Mouse (Mus musculus) frontal cortex, postnatal 25 days (tissue): ENCODE measurements at regions not wholly inside any gene's neighbourhood (a gene's known extent, or its start where the extent isn't known, plus 50 kb on each side); places are given as distances from the start of the nearest gene placed in this dataset.

Experiments
- DNase-seq, 2 experiments: peaks; one replicate each; pipeline ENCODE4 v3.0.0; 2022; ENCODE audit warnings: low spot score in 2 of 2

GRCm38 (mm10) chr5:126573766-126574165 is 667.8 kb upstream of the Tmem132c start:
- DNase-seq = no peak

- no peak for DNase-seq
Observed at GRCm38 (mm10) chr5:126597786-126598330, 643.8 kb upstream of the Tmem132c start.

- no peak for DNase-seq
Observed at GRCm38 (mm10) chr5:126599561-126599960, 642.0 kb upstream of the Tmem132c start.

DNA sequence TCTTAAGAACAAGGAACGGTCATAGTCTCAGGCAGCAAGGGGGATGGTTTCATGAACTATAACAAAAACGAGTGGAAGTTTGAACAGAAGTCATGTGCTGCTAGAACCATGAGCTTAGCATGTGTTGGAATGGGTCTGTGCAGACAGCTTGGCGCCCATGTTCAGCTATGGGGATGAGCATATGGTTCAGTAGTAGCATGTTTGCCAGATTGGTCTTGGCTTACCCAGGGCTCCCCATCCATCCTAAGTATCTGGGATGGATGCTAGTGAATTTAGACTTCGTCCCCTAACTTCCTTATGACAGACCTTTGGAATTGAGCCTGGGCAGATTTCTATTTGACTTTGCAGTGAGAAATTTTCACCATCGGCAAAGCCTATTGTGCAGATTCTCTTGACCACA is 634.9 kb upstream of the Tmem132c start:
- DNase-seq = no peak

DNA sequence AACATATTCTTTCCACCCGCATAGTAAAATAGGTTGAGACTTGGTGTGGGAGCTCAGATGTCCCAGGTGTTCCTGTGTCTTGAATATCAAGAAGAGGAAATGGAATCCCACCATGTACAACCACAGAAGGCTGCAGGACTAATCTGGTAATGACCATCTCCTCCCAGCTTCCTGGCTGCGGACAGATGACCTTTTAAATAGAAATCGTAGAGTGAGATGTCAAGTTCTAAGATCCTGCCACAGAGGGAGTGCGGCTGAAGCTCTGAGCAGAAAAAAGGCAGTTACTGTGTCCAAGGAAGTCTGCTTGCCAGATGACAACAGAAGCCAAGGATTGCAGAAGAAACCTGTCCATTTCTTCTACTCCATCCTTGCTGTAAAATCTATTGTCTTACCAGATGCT is 629.0 kb upstream of the Tmem132c start:
- DNase-seq = no peak

- no peak for DNase-seq
Observed at GRCm38 (mm10) chr5:126622551-126622950, 619.1 kb upstream of the Tmem132c start.

- peak; percentile 48 to 64 for DNase-seq
Observed at GRCm38 (mm10) chr5:126623205-126623604, 618.4 kb upstream of the Tmem132c start.

- no peak for DNase-seq
Observed at GRCm38 (mm10) chr5:126629826-126630225, 611.8 kb upstream of the Tmem132c start.

GRCm38 (mm10) chr5:126650415-126650814 is 591.2 kb upstream of the Tmem132c start:
- DNase-seq = no peak

DNA sequence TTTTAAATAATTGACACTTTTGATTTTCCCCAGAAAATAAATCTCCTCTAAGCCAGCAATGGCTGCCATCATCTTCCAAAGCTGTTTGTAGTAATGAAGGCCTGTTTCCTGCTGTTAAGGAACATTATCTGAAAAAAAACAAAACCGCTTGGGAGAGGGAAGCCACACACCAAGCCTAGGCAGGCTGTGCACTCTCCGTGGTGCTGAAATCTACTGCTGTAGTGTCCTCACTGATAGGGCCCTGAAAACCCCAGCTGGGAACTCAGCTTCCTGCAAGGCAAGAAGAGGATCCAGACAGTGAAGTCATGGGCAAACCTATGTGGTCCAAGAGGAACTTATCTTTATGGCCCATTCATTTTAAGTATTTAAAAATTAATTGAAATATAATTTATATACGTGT is 590.2 kb upstream of the Tmem132c start:
- no peak for DNase-seq

- DNase-seq = no peak
Observed at GRCm38 (mm10) chr5:126662648-126663047, 579.0 kb upstream of the Tmem132c start.

- DNase-seq = peak; percentile 22 to 34
Observed at GRCm38 (mm10) chr5:126671156-126671555, 570.5 kb upstream of the Tmem132c start.

- no peak for DNase-seq
Observed at GRCm38 (mm10) chr5:126680262-126680661, 561.3 kb upstream of the Tmem132c start.

GRCm38 (mm10) chr5:126699314-126699713 is 542.3 kb upstream of the Tmem132c start:
- DNase-seq = no peak

DNA sequence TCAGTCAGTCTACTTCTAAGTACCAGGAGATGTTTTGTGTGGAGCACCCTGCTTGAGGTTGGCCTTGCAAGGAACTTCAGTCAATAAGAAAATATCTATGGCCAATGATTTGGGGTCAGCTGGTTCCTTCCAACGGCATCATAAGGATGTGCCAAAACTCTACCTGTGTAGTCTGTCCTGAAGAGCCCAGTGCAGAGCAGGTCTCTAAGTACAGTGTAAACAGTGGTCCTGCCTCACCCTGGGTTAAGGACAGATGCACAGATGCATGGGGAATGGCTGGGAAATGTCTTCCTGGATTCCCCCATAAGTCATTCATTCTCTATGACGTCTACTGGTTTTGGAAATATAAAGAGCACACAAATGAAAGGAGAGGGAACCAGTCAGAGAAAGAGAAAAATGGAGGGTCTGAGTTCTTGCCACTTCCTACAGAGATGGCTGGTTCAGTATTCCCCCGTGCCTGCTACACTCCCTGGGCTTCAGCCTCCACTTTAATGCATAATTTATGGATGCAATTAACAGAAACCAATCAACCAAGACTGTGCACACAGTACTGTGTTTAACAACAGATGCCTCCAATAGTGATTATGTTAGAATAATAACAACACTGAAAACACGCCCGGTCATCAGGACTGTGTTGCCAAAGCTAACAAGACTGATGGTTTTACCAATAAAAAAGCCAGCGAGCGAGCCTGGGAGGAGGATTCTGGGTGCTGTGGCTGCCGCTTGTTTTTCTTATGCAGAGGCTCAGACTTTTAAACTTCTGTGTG is 537.9 kb upstream of the Tmem132c start:
- DNase-seq = no peak

DNA sequence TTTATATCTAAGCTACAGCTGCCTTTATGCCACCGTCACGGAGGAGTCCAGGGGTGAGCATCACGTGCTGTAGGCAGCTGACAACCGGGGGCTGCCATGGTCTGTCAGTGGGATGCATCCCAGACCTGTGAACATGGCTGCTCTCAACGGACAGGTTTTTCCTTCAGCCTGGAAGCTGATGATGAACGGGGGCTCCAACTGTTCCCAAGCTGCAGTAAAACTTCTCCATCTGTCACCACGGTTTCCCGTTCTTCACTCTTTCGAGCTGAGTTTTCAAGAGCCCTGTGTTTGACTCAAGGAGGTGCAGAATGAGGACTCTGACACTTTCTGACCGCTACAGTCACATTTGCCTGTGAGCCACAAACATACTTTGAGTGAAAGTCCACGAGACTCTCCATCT is 535.7 kb upstream of the Tmem132c start:
- DNase-seq = no peak

DNA sequence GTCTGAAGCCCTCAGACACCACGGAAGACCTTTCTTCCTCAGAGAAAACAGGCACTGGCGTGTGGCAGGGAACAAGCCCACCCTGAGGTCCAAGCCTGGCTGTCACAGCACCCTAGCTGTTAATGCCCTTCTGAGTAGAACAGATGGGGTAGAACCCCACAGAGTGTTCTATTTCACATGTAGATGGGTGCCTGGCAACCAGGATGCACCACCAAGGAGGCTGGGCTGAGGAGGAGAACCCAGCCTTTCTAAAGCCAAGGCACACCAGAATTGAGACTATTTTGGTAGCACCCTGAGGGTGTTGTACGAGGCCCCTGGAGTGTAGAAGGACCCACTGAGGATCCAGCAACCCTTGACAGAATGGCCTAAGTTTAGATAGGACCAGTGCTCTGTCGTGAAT is 534.9 kb upstream of the Tmem132c start:
- no peak for DNase-seq

GRCm38 (mm10) chr5:126714672-126715071 is 526.9 kb upstream of the Tmem132c start:
- no peak for DNase-seq

DNA sequence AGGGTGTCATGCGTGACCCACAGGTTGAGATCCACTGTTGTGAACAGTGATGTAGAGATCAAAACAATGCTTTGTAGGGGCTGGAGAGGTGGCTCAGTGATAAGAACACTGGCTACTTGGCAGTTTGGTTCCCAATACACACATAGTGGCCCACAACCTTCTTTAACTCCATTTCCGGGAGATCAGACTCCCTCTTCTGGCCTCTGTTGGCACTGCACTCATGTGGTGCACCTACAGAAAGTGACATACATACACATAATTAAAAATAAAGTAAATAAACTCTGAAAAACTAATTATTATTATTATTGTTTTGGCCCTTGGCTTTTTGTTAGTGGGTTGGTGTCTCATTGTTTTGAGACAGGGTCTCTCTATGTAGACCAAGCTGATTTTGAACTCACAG is 523.2 kb upstream of the Tmem132c start:
- no peak for DNase-seq

- DNase-seq = no peak
Observed at GRCm38 (mm10) chr5:126721300-126721699, 520.3 kb upstream of the Tmem132c start.

- DNase-seq = no peak
Observed at GRCm38 (mm10) chr5:126723304-126724295, 518.0 kb upstream of the Tmem132c start.

DNA sequence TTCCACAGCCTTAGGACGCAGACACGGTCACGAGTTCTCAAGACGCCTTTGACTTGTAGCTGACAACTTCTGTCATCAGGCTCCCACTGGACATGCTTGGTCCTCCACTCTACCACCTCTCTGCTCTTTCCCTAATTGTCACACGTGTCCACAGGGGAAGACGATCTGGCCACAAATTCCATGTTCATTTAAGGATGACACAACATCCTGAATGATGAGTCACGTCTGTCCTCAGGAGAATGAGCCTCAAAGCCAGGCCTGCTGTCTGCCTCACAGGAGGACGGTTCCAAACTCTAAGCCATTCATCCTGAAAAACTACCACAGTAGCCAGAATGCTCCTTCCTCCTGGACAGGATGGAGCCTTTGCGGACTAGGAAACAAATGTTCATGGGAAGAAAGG is 517.3 kb upstream of the Tmem132c start:
- DNase-seq = no peak
